Mouse (Mus musculus): ENCODE measurements around the gene Chrnb4. TPM values are rescaled to one million over a fixed set of nuclear protein-coding genes. Genes with fewer than 3 reads are reported as not detected.
A peak's percentile ranks its signal among the peaks of the same experiment; 100 is the strongest.

Gene Chrnb4
- polyA plus RNA-seq, 1 experiment from 2014 or later, result 0.07 TPM

DNA sequence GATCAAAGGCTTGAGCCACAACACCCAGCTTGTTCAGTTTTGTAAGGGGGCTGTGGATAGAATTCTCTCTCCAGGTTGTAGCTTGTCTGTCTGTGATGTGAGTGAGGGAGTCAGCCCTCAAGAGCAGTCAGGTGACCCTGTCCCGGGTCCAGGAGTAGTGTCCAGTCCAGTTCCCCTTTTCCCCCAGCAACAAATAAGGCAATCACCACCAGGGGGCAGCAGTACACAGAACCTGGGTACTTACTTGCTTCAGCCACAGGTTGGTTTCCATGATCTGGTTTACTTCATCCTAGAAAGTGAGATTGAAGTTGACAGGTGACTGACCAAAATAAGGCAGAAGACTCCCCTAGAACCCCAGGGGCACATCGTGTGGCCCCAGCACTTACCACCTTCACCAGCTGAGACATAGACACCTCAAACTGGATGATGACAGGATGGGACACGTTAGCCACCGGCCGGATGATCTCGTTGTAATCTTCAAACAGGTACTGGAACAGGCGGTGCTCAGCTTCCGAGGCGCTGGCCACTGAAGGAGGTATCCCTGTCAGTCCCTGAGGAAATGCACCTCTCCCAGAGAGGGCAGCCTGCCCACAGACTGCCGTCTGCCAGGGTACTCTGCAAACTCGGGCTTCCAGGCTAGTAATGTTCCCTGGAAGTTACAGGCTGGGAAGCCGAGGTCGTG lies 24.5 kb downstream of the Chrnb4 start:
- peak; percentile 66 for DNase-seq (ENCODE audit: low spot score)

DNA sequence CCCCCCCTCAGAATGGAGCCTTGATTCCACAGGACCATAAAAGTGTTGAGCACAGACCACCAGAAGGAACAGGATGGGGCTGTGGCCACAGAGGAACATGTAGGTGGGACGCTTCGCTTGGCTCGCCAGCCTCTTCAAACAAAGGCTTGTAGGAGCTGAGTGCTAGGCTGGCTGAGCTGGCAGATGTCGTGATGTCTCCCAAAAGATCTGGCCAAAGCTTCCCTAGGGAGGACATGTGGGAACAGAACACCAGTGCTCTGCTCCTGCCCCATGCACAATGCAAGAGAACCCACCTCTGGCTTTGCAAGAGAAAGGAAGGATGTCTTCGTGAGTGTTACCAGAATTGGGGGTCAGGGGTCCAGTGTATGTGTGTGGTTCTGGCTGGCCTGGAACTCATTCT lies 25.3 kb downstream of the Chrnb4 start:
- no peak for DNase-seq (ENCODE audit: low spot score)

- no peak for DNase-seq (ENCODE audit: low spot score)
Measured at GRCm38 (mm10) chr9:55016926-55017325, 31.7 kb downstream of the Chrnb4 start.

DNA sequence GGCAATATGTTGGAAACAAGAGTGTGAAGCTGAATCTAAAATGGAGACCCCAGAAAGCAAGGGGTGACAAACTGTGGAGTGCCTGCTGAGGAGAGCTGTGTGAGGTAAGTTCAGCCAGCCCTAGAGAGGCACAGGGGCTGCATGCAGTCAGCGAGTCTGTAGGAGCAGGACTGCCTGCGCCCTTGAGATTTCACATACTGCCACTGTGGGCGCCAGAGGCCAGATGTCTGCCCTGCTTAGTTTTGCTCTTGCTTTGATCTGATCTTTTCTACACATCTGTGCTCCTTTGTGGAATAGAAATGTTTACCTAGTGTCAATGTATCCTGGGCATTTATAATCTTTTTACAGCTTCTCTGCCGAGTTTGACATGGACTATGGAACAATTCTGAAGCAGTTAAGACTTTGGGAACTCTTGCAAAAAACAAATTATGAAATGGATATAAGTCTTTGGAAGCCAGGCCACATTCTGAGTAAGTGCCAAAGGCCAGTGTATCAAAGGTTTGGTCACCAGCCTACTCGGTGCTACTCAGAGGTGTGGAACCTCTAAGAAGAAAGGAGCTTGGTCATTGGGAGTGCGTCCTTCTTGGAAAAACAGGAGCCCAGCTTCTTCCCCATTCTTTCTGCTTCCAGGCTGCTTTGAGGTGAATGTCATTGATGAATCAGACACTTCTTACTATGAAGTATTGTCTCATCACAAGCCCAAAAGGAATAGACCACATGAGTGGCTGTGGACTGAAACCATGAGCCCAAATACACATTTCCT lies 37.8 kb downstream of the Chrnb4 start:
- DNase-seq (ENCODE audit: low spot score), result peak; percentile 4

- DNase-seq (ENCODE audit: low spot score), result no peak
Measured at GRCm38 (mm10) chr9:55009692-55010091, 38.9 kb downstream of the Chrnb4 start.

GRCm38 (mm10) chr9:55003609-55004008 lies 45.0 kb downstream of the Chrnb4 start:
- DNase-seq (ENCODE audit: low spot score), result no peak

DNA sequence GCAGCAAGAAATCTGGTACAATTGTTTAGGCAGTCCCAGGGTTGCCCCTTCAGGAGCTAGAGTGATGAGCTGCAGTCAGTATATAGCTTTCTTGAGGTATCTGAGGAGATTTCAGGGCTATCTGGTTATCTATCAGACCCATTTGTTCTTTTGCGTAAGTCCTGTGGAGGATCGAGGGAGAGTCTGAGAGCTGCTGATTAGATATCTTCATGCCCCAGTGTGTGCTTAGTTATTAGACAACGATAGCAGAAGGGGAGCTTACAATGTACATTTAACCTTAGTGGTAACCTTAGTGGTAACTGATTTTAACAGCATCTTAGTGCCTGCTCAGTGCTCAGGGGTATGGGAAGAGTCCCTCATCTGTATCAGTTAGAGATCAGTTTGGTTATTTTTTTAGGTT lies 52.9 kb downstream of the Chrnb4 start:
- DNase-seq (ENCODE audit: low spot score), result no peak

- DNase-seq (ENCODE audit: low spot score), result no peak
Measured at GRCm38 (mm10) chr9:54994381-54994780, 54.2 kb downstream of the Chrnb4 start.

GRCm38 (mm10) chr9:54990362-54990761 lies 58.2 kb downstream of the Chrnb4 start:
- no peak for DNase-seq (ENCODE audit: low spot score)

DNA sequence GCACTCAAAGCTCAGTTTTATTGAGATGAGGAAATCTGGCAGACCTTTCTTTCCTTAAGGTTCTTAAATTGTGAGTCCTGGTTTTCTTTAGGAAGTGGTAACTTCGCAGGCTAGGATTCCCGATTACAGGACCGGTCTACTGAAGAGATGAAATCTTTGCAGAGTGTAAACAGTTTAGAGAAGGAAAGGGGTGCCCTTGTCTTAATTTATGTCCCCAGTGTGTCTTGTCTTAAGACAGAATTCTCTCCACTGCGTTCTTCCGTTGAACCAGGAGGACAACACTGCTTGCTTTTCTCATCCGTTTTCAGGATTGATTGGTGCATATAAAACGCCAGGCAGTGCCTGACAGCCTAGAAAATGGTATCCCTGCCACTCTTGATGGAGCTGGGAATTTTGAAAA lies 66.2 kb downstream of the Chrnb4 start:
- no peak for DNase-seq (ENCODE audit: low spot score)

DNA sequence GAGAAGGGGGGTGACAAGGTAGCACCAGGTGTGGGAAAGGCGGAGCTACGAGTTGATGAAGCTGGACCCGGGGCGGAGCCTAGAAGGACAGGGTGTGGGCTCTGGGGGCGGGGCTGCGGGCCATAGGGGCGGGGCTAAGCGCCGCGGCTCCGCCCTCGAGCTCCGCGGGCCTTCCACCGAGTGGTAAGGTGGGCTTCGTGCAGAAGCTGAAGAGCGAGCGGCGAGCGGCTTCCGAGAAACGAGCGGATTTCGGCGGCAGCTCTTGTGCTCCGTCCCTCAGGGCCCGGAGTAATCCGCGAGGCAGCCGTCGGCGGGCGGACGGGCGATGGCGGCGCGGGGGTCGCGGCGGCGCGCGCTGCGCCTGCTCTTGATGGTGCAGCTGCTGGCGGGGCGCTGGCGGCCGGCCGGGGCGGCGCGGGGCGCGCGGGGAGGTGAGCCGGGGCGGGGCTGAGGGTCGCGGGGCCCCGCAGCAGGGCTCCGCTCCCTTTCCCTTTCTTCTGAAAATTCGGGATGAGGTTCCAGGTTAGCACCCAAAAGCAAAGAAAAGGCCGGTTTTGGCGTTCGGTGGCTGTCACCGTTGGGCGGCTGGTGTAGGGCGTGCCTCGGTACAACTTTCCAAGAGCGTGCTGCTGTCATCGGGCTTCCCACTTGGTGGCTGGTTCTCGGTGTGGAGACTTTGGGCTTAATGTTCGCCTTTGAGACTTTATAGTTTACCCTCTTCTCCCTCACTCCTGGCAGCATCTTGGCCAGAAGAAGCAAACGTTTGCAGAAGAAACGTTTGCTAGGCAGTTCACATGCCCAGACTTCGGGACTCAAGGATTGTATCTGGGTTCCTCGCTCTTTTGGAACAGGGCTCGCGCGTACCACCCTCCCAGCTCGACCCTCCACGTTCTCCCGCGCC lies 67.0 kb downstream of the Chrnb4 start:
- DNase-seq (ENCODE audit: low spot score), result peak; percentile 50

DNA sequence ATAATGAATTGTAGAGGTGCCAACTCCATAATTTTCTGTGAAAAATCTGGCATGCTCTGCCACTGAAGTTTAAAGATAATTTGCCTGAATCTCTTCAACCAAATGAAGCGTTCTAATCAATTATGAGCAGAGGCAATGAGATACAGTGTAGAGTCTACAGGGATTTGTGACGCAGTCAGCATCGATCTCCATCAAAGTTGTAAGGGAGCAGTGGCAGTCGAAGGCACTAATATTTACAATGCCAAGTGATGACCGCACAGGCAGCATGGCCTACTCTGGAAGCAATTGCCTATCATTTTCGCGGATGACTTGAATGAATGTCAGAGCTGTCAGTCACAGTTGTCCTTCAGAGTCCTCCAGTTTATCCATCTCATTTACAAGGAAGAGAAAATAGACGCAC lies 67.9 kb downstream of the Chrnb4 start, which contains the start of gene Chrna5:
Chrna5 (plus strand) TSS at position 207 of the 400 bp plus-strand sequence.
- no peak for DNase-seq (ENCODE audit: low spot score)

Other genes with a start within 250 kb of the Chrnb4 start
- gene Ireb2, start 185.0 kb downstream of the Chrnb4 start, polyA plus RNA-seq (2015; fragmentation: Nextera tagmentation; extraction: Ambion mirVana), result 20.7 and 20.8 TPM in 2 replicates
- 0.37 and 0.59 TPM in 2 replicates for gene Hykk, start 131.5 kb downstream of the Chrnb4 start, polyA plus RNA-seq (2015; fragmentation: Nextera tagmentation; extraction: Ambion mirVana)
- gene Psma4, start 98.0 kb downstream of the Chrnb4 start, polyA plus RNA-seq (2015; fragmentation: Nextera tagmentation; extraction: Ambion mirVana), result 335 and 346 TPM in 2 replicates
- gene AY074887, start 97.8 kb downstream of the Chrnb4 start, polyA plus RNA-seq (2015; fragmentation: Nextera tagmentation; extraction: Ambion mirVana), result 0.57 and 1.1 TPM in 2 replicates
- 0.38 and 0.44 TPM in 2 replicates for gene Chrna5, start 67.9 kb downstream of the Chrnb4 start, polyA plus RNA-seq (2015; fragmentation: Nextera tagmentation; extraction: Ambion mirVana)
- 0.03 and 0.08 TPM in 2 replicates for gene Chrna3, start 22.2 kb downstream of the Chrnb4 start, polyA plus RNA-seq (2015; fragmentation: Nextera tagmentation; extraction: Ambion mirVana)
- gene Ube2q2, start 100.1 kb upstream of the Chrnb4 start, polyA plus RNA-seq (2015; fragmentation: Nextera tagmentation; extraction: Ambion mirVana), result 23.9 and 24.0 TPM in 2 replicates
- 28.5 and 36.9 TPM in 2 replicates for gene Fbxo22, start 160.1 kb upstream of the Chrnb4 start, polyA plus RNA-seq (2015; fragmentation: Nextera tagmentation; extraction: Ambion mirVana)

All from thymus, postnatal 0 days (tissue).